Mouse (Mus musculus) neural tube, embryonic 12.5 days (tissue): ENCODE data around the gene Tpo. TPM values are rescaled to one million over a fixed set of nuclear protein-coding genes. Genes with fewer than 3 reads are reported as not detected.

Experiments used
- ATAC-seq: fragments of 200-750 bp; cut with Nextera tagmentation; 2 replicates; pipeline ENCODE4 v1.8.0; 2017; ENCODE audit warnings: low read depth, mild to moderate bottlenecking, moderate TSS enrichment, moderate library complexity; ENCODE audit not compliant: low FRiP score
- H3K27ac ChIP-seq: fragments of 300-500 bp; sonication (generic); 2 replicates; pipeline ENCODE4 v1.5.1; 2016
- H3K27me3 ChIP-seq: fragments of 300-500 bp; sonication (generic); replicated peaks from 2 replicates; pipeline ENCODE4 v1.6.1; 2016; ENCODE audit warnings: mild to moderate bottlenecking
- H3K36me3 ChIP-seq: fragments of 300-500 bp; sonication (generic); 2 replicates; pipeline ENCODE4 v1.6.1; 2016; ENCODE audit warnings: mild to moderate bottlenecking
- H3K4me1 ChIP-seq: fragments of 300-500 bp; sonication (generic); 2 replicates; pipeline ENCODE4 v1.6.1; 2016
- H3K4me2 ChIP-seq: fragments of 300-500 bp; sonication (generic); replicated peaks from 2 replicates; pipeline ENCODE4 v1.6.1; 2016; ENCODE audit warnings: mild to moderate bottlenecking
- H3K4me3 ChIP-seq: fragments of 300-500 bp; sonication (generic); 2 replicates; pipeline ENCODE4 v1.5.1; 2016
- H3K9ac ChIP-seq: fragments of 300-500 bp; sonication (generic); 2 replicates; pipeline ENCODE4 v1.6.1; 2016; ENCODE audit warnings: mild to moderate bottlenecking
- H3K9me3 ChIP-seq: fragments of 300-500 bp; sonication (generic); 2 replicates; pipeline ENCODE4 v1.6.1; 2016; ENCODE audit warnings: mild to moderate bottlenecking
- WGBS: fragments of 180-500 bp; shearing (Covaris S2); methylation state at CpG from one replicate; pipeline ENCODE4 v1.1.7; 2016; 5-methylcytosine and 5-hydroxymethylcytosine counted together
- polyA plus RNA-seq: library from polyadenylated mRNA; unstranded; fragments of >200 nt; fragmentation: Nextera tagmentation; extraction: Ambion mirVana; gene quantifications from 2 replicates; pipeline ENCODE4 v1.2.1, GENCODE M21; 2016

The Tpo gene
- polyA plus RNA-seq, 1 experiment from 2014 or later, result not detected

DNA sequence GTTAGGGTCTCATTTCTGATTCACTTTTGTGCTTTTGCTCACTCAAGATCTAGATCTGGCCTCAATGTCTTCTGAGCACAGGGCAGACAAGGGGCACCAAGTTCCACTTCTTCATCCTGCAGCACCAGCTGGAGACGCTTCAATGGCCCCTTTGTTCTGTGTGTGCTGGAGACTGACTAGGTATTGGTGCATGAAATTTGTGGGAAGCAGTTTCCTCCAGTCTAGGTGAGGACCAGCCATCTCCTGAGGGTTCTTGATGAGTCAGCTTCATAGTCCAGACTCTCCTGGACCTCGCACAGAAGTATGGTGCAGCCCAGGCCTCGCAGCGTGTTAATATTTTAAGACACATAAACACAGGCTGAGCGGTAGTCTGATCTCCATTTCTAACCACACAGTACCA is 97.7 kb downstream of the Tpo start:
- no peaks in the 10 kb centered on the region for H3K27me3 ChIP-seq
- ATAC-seq, result no peak
- 83% methylated on average over 5 of the region's 5 CpGs for WGBS
- H3K27ac ChIP-seq, result no peak overlapping the region
- peaks cover 18% of the 10 kb centered on the region for H3K4me1 ChIP-seq
- H3K9me3 ChIP-seq, result no peaks in the 10 kb centered on the region
- no peak overlapping the region for H3K4me3 ChIP-seq
- H3K36me3 ChIP-seq, result no peaks in the 10 kb centered on the region
- H3K9ac ChIP-seq, result no peak overlapping the region
- no peak overlapping the region for H3K4me2 ChIP-seq

DNA sequence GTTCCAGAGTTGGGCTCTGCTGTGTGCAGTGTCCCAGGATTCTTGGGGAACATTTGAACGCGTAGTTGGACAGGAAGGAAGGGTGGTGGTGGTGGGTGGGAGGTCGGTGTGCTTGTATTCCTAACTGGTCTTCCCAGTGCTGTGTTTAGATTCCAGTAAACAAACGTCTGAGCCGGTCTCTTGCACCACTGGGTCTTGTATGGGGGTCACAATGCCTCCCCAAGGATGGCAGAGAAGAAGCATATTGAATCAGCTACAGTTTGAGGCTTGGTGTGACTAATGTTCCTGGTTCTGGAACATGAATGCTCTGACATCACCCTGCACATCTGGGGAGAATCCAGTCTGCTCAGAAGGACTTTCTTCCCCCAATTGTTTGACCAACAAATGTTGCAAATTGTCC is 101.9 kb downstream of the Tpo start:
- ATAC-seq, result no peak
- Histone ChIP-seq H3K4me1 (0 out of 2 replicates have a peak, but pooled peaks cover 3% of the 10 kb centered on the region), H3K4me3 (no peak overlapping the region), H3K27me3 (no peaks in the 10 kb centered on the region), H3K9ac (no peak overlapping the region), H3K9me3 (no peaks in the 10 kb centered on the region), H3K4me2 (no peak overlapping the region), H3K36me3 (no peaks in the 10 kb centered on the region), H3K27ac (no peak overlapping the region)
- WGBS, result 81% methylated on average over 5 of the region's 5 CpGs

DNA sequence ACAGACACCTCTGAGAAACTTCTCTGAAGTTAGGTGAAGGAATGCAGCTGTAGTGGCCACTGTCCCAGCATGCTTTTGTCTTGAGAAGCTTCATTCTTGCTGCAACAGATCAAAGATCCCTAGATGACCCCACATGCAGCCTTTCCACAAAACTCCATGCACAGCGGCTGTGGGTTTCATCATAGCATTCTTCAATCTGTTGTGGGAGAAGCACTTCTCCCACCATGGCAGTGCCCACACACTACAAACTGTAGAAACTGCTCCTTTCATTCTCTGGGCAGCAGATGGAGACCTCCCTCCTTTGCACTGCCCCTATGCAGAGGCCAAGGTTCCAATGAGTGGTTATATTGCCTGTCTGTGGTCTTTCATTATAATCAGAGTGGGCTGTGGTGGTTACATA is 103.3 kb downstream of the Tpo start:
- H3K27ac ChIP-seq, result no peak overlapping the region
- no peak overlapping the region for H3K4me3 ChIP-seq
- H3K4me2 ChIP-seq, result no peak overlapping the region
- ATAC-seq, result no peak
- no peaks in the 10 kb centered on the region for H3K4me1 ChIP-seq
- 89% methylated on average over 1 of the region's 1 CpGs for WGBS
- no peaks in the 10 kb centered on the region for H3K36me3 ChIP-seq
- H3K9ac ChIP-seq, result no peak overlapping the region
- no peaks in the 10 kb centered on the region for H3K9me3 ChIP-seq
- no peaks in the 10 kb centered on the region for H3K27me3 ChIP-seq

DNA sequence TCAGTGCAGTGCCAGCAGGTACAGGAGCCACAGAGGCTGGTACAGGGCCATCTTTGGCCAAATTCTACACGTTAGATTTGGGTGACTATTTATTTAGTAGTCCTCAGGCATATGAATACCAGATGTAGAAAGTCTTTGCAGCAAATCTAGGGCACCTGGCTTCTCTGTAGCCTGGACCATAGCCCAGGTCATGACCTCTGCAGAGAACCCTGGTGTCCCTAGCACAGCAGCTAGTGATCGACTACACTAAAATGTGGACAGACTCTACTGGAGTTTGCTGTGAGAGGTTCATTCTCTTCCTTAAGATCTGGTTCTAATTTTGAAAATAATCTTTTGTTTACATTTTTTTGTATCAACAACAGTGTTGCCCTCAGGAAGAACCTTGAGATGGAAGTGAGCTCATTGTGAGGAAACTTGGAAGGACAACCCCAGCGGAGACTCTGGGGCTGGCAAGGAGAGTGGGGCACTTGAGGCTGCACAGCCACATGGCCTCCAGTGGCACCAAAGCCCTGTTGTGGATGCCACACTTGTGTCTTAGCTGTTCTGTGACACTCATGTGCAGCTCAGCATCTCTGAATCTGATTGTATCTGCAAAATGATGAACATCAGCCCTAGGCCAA is 104.6 kb downstream of the Tpo start:
- WGBS, result 80% methylated on average over 3 of the region's 3 CpGs
- H3K4me2 ChIP-seq, result no peak overlapping the region
- ATAC-seq, result no peak
- no peak overlapping the region for H3K9ac ChIP-seq
- H3K9me3 ChIP-seq, result no peaks in the 10 kb centered on the region
- H3K36me3 ChIP-seq, result no peaks in the 10 kb centered on the region
- H3K4me3 ChIP-seq, result no peak overlapping the region
- H3K4me1 ChIP-seq, result no peaks in the 10 kb centered on the region
- no peak overlapping the region for H3K27ac ChIP-seq
- no peaks in the 10 kb centered on the region for H3K27me3 ChIP-seq

DNA sequence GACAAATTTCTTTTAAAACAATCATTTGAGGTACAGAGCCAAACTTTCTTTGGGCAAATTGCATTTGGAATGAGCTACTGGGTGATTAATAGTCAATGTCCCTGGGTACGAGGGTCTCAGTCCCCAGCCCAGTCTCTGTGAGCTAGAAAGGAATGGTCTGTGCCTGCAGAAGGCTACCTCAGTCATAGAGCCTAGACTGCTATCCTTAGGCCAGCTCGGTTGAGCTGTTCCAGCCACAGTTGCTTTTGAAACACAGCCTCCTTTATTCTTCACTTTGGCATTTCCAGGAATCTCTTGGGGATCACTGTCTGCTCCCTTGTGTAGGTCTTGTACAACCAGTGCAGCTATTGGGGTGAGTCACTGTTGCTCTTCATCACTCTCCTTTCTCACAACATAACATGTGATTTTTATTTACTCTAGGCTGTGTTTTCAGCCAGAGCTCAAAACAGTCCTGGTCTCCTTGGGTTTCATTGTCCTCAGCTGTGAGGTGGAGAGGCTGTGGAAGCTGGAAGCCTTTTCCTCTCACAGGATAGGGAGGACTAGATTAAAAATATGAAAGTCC is 108.1 kb downstream of the Tpo start:
- WGBS, result 43% methylated on average over 2 of the region's 2 CpGs
- no peak overlapping the region for H3K4me2 ChIP-seq
- ATAC-seq, result no peak
- no peak overlapping the region for H3K9ac ChIP-seq
- no peak overlapping the region for H3K4me3 ChIP-seq
- no peaks in the 10 kb centered on the region for H3K27me3 ChIP-seq
- H3K9me3 ChIP-seq, result no peaks in the 10 kb centered on the region
- H3K27ac ChIP-seq, result no peak overlapping the region
- H3K36me3 ChIP-seq, result peaks cover 4% of the 10 kb centered on the region; the same call in 1 of the 2 replicates
- H3K4me1 ChIP-seq, result no peaks in the 10 kb centered on the region

DNA sequence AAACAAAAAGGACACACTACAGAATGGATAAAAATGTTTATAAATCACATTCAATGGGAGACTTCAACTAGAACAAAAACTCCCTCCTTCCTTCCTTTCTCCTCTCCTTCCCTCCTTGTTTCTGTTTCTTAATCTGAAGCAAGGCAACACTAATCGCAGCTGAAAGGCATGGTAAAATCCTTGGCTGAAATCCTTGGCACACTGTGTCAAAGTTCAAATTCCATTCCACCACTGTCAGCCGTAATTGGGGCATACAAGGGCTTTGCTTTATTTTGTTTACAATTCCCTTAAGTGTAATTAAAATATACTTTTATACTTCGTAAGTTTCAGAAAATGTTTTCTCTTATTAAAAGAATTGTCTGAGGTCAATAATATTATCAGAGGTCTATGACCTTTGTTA is 108.9 kb downstream of the Tpo start:
- WGBS, result 44% methylated on average over 3 of the region's 3 CpGs
- H3K4me1 ChIP-seq, result no peaks in the 10 kb centered on the region

DNA sequence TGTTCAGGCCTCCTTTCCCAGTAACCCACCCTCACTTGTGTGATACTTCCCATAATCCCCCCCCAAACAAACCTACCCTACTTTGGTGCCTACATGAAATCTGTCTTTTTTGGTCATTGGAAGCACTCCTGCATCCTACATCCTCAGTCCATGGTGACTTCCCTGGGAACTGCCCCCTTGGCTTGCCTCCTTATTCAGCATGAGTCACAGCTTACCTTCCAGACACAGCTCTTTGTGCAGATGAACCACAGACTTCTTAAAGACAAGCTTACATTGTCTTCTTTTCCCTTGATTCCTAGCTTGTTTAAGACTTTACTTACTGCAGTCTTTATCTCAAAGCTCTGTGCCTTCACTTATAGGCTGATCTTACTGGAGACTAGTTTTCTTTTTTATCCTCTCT is 112.0 kb downstream of the Tpo start:
- H3K27ac ChIP-seq, result no peak overlapping the region
- peaks cover 26% of the 10 kb centered on the region for H3K36me3 ChIP-seq
- no peak overlapping the region for H3K9ac ChIP-seq
- no peaks in the 10 kb centered on the region for H3K9me3 ChIP-seq
- no peaks in the 10 kb centered on the region for H3K4me1 ChIP-seq
- H3K4me2 ChIP-seq, result no peak overlapping the region
- no peak for ATAC-seq
- no peak overlapping the region for H3K4me3 ChIP-seq
- H3K27me3 ChIP-seq, result no peaks in the 10 kb centered on the region

More for the DNA sequence above, 108.9 kb downstream of the Tpo start:
- Histone ChIP-seq H3K9ac (no peak overlapping the region), H3K27me3 (no peaks in the 10 kb centered on the region), H3K9me3 (no peaks in the 10 kb centered on the region), H3K36me3 (peaks cover 4% of the 10 kb centered on the region; the same call in 1 of the 2 replicates), H3K4me2 (no peak overlapping the region), H3K4me3 (no peak overlapping the region), H3K27ac (no peak overlapping the region)
- no peak for ATAC-seq

DNA sequence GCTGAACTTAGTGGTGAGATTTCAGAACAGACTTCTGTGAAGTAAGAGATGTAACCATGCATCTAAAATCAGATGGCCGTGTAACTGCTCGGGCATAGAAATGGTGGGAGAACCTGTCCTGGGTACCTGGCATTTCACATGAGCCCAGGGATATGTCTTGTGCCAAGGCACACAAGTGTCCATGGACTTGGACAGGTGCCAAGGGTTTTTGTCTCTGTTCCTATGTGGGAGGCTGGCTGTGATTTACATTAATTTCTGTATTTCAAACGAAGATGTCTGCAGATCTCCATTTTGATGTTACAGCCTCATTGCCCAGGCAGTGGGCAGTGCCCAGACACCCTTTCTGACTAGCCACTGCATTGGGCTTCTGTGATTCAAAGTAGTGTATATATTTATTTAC is 115.3 kb downstream of the Tpo start:
- H3K27ac ChIP-seq, result no peak overlapping the region
- H3K4me2 ChIP-seq, result no peak overlapping the region
- peaks cover 56% of the 10 kb centered on the region for H3K36me3 ChIP-seq
- ATAC-seq, result no peak
- WGBS, result 91% methylated on average over 3 of the region's 3 CpGs
- no peaks in the 10 kb centered on the region for H3K9me3 ChIP-seq
- H3K4me1 ChIP-seq, result no peaks in the 10 kb centered on the region
- H3K27me3 ChIP-seq, result no peaks in the 10 kb centered on the region
- no peak overlapping the region for H3K9ac ChIP-seq
- no peak overlapping the region for H3K4me3 ChIP-seq

DNA sequence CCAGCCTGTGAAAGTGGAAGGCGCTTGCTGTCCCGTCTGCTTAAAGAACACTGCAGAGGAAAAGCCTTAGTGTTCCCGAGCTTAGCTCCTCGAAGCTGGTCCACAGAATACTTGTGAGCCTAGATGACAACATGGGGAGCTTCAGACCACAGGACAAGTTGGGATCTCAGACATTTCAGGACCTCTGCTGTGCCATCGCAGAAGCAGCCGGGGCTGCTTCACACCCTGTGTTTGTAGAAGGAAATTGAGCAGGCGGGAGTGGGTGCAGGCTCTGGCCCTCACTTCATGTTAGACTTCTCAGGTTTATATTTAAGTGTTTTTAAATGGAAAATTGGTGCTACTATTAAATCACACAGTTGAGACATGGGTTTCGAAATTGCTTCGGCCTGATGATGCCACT is 116.9 kb downstream of the Tpo start:
- H3K27ac ChIP-seq, result no peak overlapping the region
- H3K9me3 ChIP-seq, result no peaks in the 10 kb centered on the region
- H3K4me3 ChIP-seq, result no peak overlapping the region
- ATAC-seq, result no peak
- 95% methylated on average over 9 of the region's 9 CpGs for WGBS
- H3K9ac ChIP-seq, result no peak overlapping the region
- no peaks in the 10 kb centered on the region for H3K27me3 ChIP-seq
- H3K36me3 ChIP-seq, result peaks cover 70% of the 10 kb centered on the region
- H3K4me1 ChIP-seq, result no peaks in the 10 kb centered on the region
- no peak overlapping the region for H3K4me2 ChIP-seq

DNA sequence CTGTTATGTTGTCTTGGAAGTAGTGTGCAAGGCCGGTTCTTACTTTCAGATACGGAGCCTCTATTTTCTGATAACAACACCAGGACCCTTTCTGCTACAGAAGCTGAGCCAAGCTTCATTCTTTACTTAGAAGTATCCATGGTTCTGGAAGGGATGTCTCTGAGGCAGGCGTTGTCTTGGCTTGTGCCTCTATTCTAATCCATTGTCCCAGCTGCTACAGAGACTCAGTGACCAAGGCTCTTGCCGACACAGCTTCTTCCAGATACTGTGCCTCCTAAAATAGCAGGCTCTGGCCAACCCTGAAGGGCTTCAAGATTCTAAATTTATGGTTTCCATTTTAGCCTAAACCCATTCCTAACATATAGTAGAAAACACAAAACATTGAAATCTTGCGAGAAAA is 123.7 kb downstream of the Tpo start:
- WGBS, result 91% methylated on average over 5 of the region's 5 CpGs
- Histone ChIP-seq H3K4me3 (no peak overlapping the region), H3K27ac (no peak overlapping the region), H3K9ac (no peak overlapping the region), H3K9me3 (no peaks in the 10 kb centered on the region), H3K4me2 (no peak overlapping the region), H3K4me1 (peaks cover 2% of the 10 kb centered on the region; the same call in 1 of the 2 replicates), H3K36me3 (peaks cover 81% of the 10 kb centered on the region), H3K27me3 (no peaks in the 10 kb centered on the region)
- ATAC-seq, result no peak

DNA sequence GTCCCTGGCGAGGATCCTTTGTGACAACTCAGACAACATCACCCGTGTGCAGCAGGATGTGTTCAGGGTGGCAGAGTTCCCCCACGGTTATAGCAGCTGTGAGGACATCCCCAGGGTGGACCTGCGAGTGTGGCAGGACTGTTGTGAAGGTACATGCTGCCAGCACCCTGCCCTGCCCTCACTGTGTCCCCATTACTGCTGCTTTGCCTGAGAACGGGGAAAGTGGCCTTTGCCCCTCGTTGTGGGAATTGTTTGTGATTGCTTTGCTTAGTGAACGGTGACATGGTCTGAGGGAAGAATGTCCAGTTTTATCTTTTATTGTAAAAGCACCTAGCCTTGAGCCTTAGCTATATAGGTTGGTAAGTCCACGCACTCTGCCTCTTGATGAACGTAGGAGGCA is 125.8 kb downstream of the Tpo start:
- H3K36me3 ChIP-seq, result peaks cover 81% of the 10 kb centered on the region

More for the DNA sequence above, 125.8 kb downstream of the Tpo start:
- Histone ChIP-seq H3K9ac (no peak overlapping the region), H3K27me3 (no peaks in the 10 kb centered on the region), H3K4me3 (no peak overlapping the region), H3K4me1 (peaks cover 6% of the 10 kb centered on the region; the same call in 1 of the 2 replicates), H3K9me3 (no peaks in the 10 kb centered on the region), H3K27ac (no peak overlapping the region), H3K4me2 (no peak overlapping the region)
- ATAC-seq, result no peak
- WGBS, result 87% methylated on average over 9 of the region's 9 CpGs
